ENCODE assay signal across 14 mouse cellular contexts in genomic region chr2:90956053-90956452, GRCm38 (mm10). TPM values are rescaled to one million over a fixed set of nuclear protein-coding genes. Genes with fewer than 3 reads are reported as not detected.
DNase-seq lines count a peak whose midpoint lies in the region; ATAC-seq and TF ChIP-seq lines count a peak whose summit lies in the region.
"Had no signal": no experiment of that assay in that cellular context is flagged by ENCODE, and none has a peak within 500 bp of the region (broad histone marks: within the 10 kb centered on the region; RNA-seq: fewer than 3 reads in every experiment).

No protein-coding gene starts in this region.

- H3K27me3 ChIP-seq in hindbrain, postnatal 0 days (ENCODE audit: insufficient read depth, low read length): no peaks in the 10 kb centered on the region
- H3K27me3 ChIP-seq: embryonic facial prominence, embryonic 15.5 days; neural tube, embryonic 13.5 days had no signal

- WGBS in hindbrain, postnatal 0 days: 9% methylated on average over 1 of the region's 1 CpGs
- WGBS in lung, adult 2 months: 49% methylated on average over 1 of the region's 1 CpGs

- H3K4me1 ChIP-seq in hindbrain, postnatal 0 days (ENCODE audit: insufficient read depth, low read length): no peaks in the 10 kb centered on the region
- H3K4me1 ChIP-seq in lung, adult 2 months (ENCODE audit: control insufficient read depth, insufficient read depth, low read length): peaks cover 2% of the 10 kb centered on the region; the same call in 1 of the 2 replicates
- H3K4me1 ChIP-seq: embryonic facial prominence, embryonic 15.5 days had no signal

- H3K4me2 ChIP-seq in hindbrain, postnatal 0 days (ENCODE audit: low read depth, low read length): no peak overlapping the region
- H3K4me2 ChIP-seq: embryonic facial prominence, embryonic 15.5 days; neural tube, embryonic 13.5 days had no signal

- no peak for TF ChIP-seq POLR2A in lung, adult 2 months (IDR thresholded peaks at IDR 0.05; ENCODE audit: borderline replicate concordance, extremely low read depth, low read depth, low read length)

- no peaks in the 10 kb centered on the region for H3K36me3 ChIP-seq in hindbrain, postnatal 0 days (ENCODE audit: insufficient read depth, low read length)
- H3K36me3 ChIP-seq: embryonic facial prominence, embryonic 15.5 days; neural tube, embryonic 13.5 days had no signal

- H3K9me3 ChIP-seq in hindbrain, postnatal 0 days (ENCODE audit: low read length): no peaks in the 10 kb centered on the region
- H3K9me3 ChIP-seq: embryonic facial prominence, embryonic 15.5 days; neural tube, embryonic 13.5 days had no signal

- H3K4me3 ChIP-seq in hindbrain, postnatal 0 days (ENCODE audit: low read length): no peak overlapping the region
- H3K4me3 ChIP-seq in lung, adult 2 months (replicated peaks; ENCODE audit: extremely low read depth, low read depth, low read length): no peak overlapping the region
- H3K4me3 ChIP-seq: embryonic facial prominence, embryonic 15.5 days; neural tube, embryonic 13.5 days had no signal

- no peak for TF ChIP-seq CTCF in hindbrain, postnatal 0 days (IDR thresholded peaks at IDR 0.05; ENCODE audit: low read depth)
- no peak for TF ChIP-seq CTCF in lung, adult 2 months (IDR thresholded peaks at IDR 0.05; ENCODE audit: insufficient read depth, low read length)

- H3K9ac ChIP-seq in hindbrain, postnatal 0 days (replicated peaks; ENCODE audit: low read length): no peak overlapping the region
- H3K9ac ChIP-seq: embryonic facial prominence, embryonic 15.5 days; liver, embryonic 14.5 days; neural tube, embryonic 13.5 days had no signal

- DNase-seq in frontal cortex, adult 2 months (ENCODE audit: extremely low spot score in 1 of 2, low spot score in 1 of 2): peak; percentile 56 to 84
- DNase-seq in frontal cortex, postnatal 25 days (ENCODE audit: low spot score in 2 of 2): no peak
- DNase-seq in right cerebral cortex, adult 18-20 months: peak; percentile 75
- DNase-seq in right cerebral cortex, postnatal 14 days: no peak
- DNase-seq in hindbrain, postnatal 0 days (ENCODE audit: low spot score): peak; percentile 60
- peak; percentile 81 for DNase-seq in telencephalon, adult 2 months (ENCODE audit: low read depth, low spot score)
- DNase-seq in lung, adult 2 months: no peak
- DNase-seq in layer of hippocampus, adult 11-12 months (ENCODE audit: low spot score): no peak
- DNase-seq: adrenal gland, adult 2 months; thymus, postnatal 25 days had no signal

- H3K27ac ChIP-seq in hindbrain, postnatal 0 days: no peak overlapping the region
- H3K27ac ChIP-seq: embryonic facial prominence, embryonic 15.5 days; liver, embryonic 14.5 days; neural tube, embryonic 13.5 days had no signal

- ATAC-seq in hindbrain, postnatal 0 days: peak; percentile 72; the same call in 1 of the 2 replicates
- ATAC-seq: intestine, postnatal 0 days had no signal

RNA-seq across cellular contexts. Expression of gene Celf1, which starts 15.9 kb away (rescaled TPM):
- polyA plus RNA-seq in frontal cortex, adult 2 months (2012; rRNA removed): 107 and 127 TPM in 2 replicates
- total RNA-seq in hindbrain, postnatal 0 days (2014; rRNA removed): 67.0 and 68.6 TPM in 2 replicates
- polyA plus RNA-seq in hindbrain, postnatal 0 days (2015; fragmentation: Nextera tagmentation; extraction: Ambion mirVana): 59.6 and 63.1 TPM in 2 replicates
- 31.1 and 36.2 TPM in 2 replicates for polyA plus RNA-seq in lung, adult 2 months (2012; rRNA removed)

RNA-seq across cellular contexts. Expression of gene Ndufs3, which starts 51.4 kb away (rescaled TPM):
- 216 and 222 TPM in 2 replicates for polyA plus RNA-seq in frontal cortex, adult 2 months (2012; rRNA removed)
- total RNA-seq in hindbrain, postnatal 0 days (2014; rRNA removed): 186 TPM in 2 replicates
- 271 and 274 TPM in 2 replicates for polyA plus RNA-seq in hindbrain, postnatal 0 days (2015; fragmentation: Nextera tagmentation; extraction: Ambion mirVana)
- 70.9 and 115 TPM in 2 replicates for polyA plus RNA-seq in lung, adult 2 months (2012; rRNA removed)

RNA-seq across cellular contexts. Expression of gene Kbtbd4, which starts 51.5 kb away (rescaled TPM):
- 24.5 and 28.2 TPM in 2 replicates for polyA plus RNA-seq in frontal cortex, adult 2 months (2012; rRNA removed)
- total RNA-seq in hindbrain, postnatal 0 days (2014; rRNA removed): 43.1 and 43.6 TPM in 2 replicates
- polyA plus RNA-seq in hindbrain, postnatal 0 days (2015; fragmentation: Nextera tagmentation; extraction: Ambion mirVana): 46.7 and 49.5 TPM in 2 replicates
- 10.4 and 15.6 TPM in 2 replicates for polyA plus RNA-seq in lung, adult 2 months (2012; rRNA removed)

Comparison
In these comparisons a context has a peak if more than half of its experiments do, and no peak if none do; other contexts are left out.
1. DNase-seq: peak in frontal cortex, adult 2 months (2 of 2), right cerebral cortex, adult 18-20 months (single experiment), hindbrain, postnatal 0 days (single experiment) and telencephalon, adult 2 months (single experiment); none in frontal cortex, postnatal 25 days (0 of 2), right cerebral cortex, postnatal 14 days (single experiment), lung, adult 2 months (single experiment) and layer of hippocampus, adult 11-12 months (single experiment).